Mouse (Mus musculus): Measurements from ENCODE around the gene Lrrc74a.

Gene Lrrc74a

GRCm38 (mm10) chr12:86734319-86734810 is at the start of gene Lrrc74a:
Lrrc74a (plus strand) TSS chr12:86734369.
- DNase-seq = no peak

GRCm38 (mm10) chr12:86685275-86685674 is 48.9 kb upstream of the Lrrc74a start:
- DNase-seq = no peak

- no peak for DNase-seq
Measured at GRCm38 (mm10) chr12:86686551-86687330, 47.4 kb upstream of the Lrrc74a start.

GRCm38 (mm10) chr12:86687445-86687955 is 46.7 kb upstream of the Lrrc74a start:
- no peak for DNase-seq

- DNase-seq = peak; percentile 31
Measured at GRCm38 (mm10) chr12:86687971-86688573, 46.1 kb upstream of the Lrrc74a start.

GRCm38 (mm10) chr12:86688917-86689316 is 45.3 kb upstream of the Lrrc74a start:
- no peak for DNase-seq

- peak; percentile 50 for DNase-seq
Measured at GRCm38 (mm10) chr12:86690700-86691485, 43.3 kb upstream of the Lrrc74a start.

- peak; percentile 69 for DNase-seq
Measured at GRCm38 (mm10) chr12:86692471-86693356, 41.5 kb upstream of the Lrrc74a start.

GRCm38 (mm10) chr12:86693389-86693788 is 40.8 kb upstream of the Lrrc74a start:
- DNase-seq = no peak

GRCm38 (mm10) chr12:86694441-86694840 is 39.7 kb upstream of the Lrrc74a start:
- DNase-seq = no peak

GRCm38 (mm10) chr12:86697996-86698395 is 36.2 kb upstream of the Lrrc74a start:
- DNase-seq = no peak

- DNase-seq = no peak
Measured at GRCm38 (mm10) chr12:86698537-86698936, 35.6 kb upstream of the Lrrc74a start.

- no peak for DNase-seq
Measured at GRCm38 (mm10) chr12:86699965-86700926, 33.9 kb upstream of the Lrrc74a start.

GRCm38 (mm10) chr12:86700927-86701310 is 33.2 kb upstream of the Lrrc74a start:
- no peak for DNase-seq

- DNase-seq = no peak
Measured at GRCm38 (mm10) chr12:86701491-86701890, 32.7 kb upstream of the Lrrc74a start.

- DNase-seq = no peak
Measured at GRCm38 (mm10) chr12:86702690-86703089, 31.5 kb upstream of the Lrrc74a start.

GRCm38 (mm10) chr12:86705843-86706242 is 28.3 kb upstream of the Lrrc74a start:
- no peak for DNase-seq

GRCm38 (mm10) chr12:86714026-86714425 is 20.1 kb upstream of the Lrrc74a start:
- no peak for DNase-seq

- peak; percentile 78 for DNase-seq
Measured at GRCm38 (mm10) chr12:86715401-86715800, 18.8 kb upstream of the Lrrc74a start.

- DNase-seq = no peak
Measured at GRCm38 (mm10) chr12:86716962-86717361, 17.2 kb upstream of the Lrrc74a start.
